Mouse (Mus musculus) mouse trophoblast stem cell (cell line): ENCODE data around the gene Hs1bp3.

Source experiments
- in situ Hi-C, 2 experiments: fragments of 300-500 bp; cut with MseI, MboI; formaldehyde crosslinking; loops; 2 replicates in 1 of 2; 3 replicates in 1 of 2; pipeline ENCODE4 v1.15.1; 2025

Hs1bp3 gene

DNA sequence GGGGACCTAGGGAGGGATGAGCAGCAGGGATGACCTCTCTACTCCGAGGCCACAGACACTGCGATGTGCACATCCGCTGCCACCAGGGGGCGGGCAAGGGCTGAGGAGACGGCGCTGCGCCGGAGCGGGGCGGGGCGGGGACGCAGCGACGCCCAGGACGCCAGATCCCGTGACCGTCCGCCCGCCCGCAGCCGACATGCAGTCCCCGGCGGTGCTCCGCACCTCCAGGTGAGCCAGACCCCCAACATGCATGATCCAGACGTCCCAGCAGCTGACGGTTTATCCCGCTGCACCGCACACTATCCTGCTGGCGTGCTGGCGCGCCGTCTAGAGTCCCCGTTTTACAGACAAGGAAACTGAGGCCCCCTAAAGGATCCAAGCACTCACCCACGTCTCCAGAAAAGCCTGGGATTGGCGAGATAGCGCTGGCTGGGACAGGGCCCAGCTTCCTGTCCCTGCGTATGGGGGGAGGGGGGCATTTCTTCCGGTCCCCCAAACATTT, at the start of gene Hs1bp3:
Gene Hs1bp3, plus strand, starts transcription at position 163 of the 502 bp plus-strand sequence.
- in situ Hi-C loops = no loop called here

GRCm38 (mm10) chr12:8266311-8266710, 46.9 kb upstream of the Hs1bp3 start:
- in situ Hi-C loops = no loop called here

- in situ Hi-C loops = no loop called here
These were observed 43.6 kb upstream of the Hs1bp3 start for GRCm38 (mm10) chr12:8269627-8270026.

DNA sequence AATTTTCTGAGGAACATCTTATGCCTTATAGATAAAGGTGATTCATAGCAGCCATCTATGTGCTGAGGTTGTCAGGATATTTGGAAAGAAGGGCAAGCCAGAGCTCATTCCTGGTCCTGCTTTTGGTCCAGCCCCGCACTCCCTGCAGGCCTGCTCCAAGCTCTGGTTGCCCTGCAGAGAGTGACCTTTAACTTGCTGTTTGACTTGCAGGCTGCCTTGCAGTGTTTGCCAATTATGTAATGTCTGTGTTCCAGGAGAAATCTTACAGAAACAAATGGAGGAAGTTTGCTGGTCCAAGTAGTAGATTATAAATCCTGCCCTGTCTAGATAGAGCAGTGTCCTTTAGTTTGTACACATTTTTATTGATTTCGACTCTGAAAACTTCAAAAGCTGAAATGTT, 41.8 kb upstream of the Hs1bp3 start:
- in situ Hi-C loops = no loop called here

- in situ Hi-C loops = no loop called here
These were observed 39.6 kb upstream of the Hs1bp3 start for GRCm38 (mm10) chr12:8273471-8274171.

- in situ Hi-C loops = no loop called here
These were observed 37.8 kb upstream of the Hs1bp3 start for GRCm38 (mm10) chr12:8275424-8275823.

DNA sequence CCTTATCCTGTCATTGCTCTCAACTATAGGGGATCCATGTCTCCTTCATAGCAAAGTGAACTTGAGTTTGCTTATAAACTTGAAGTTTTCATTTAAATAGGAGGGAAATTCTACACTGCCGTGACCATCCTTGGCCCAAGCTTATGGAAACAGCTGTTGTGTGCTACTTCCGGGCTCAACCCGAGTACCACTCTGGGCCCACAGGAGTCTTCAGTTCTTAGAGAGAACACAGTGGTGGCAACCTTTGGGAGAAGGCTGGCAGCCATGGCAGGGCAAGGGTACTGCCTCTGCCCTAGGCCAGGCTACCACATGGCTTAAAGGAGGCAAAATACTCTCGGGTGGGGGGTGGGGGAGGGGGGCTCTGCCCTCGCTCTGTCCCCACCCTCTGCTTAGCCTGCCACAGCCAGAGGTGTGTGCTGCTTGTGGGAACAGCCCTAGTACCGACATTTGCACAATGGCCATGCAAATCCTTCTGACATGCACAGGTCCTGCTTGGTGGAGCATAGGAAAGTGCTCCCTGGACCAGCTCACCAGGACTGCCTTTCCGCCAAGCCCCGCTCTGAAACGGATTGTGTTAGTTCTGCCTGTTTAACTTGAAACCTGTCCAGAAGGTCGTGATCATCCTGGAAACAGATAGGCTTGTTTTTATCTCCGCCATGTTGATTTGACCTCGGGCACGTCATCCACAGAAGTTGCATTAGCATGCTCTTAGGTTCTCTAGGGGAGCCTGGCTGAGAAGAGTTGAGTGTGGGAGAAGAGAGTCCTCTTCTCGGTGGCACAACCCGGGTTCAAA, 31.8 kb upstream of the Hs1bp3 start:
- in situ Hi-C loops = no loop called here

DNA sequence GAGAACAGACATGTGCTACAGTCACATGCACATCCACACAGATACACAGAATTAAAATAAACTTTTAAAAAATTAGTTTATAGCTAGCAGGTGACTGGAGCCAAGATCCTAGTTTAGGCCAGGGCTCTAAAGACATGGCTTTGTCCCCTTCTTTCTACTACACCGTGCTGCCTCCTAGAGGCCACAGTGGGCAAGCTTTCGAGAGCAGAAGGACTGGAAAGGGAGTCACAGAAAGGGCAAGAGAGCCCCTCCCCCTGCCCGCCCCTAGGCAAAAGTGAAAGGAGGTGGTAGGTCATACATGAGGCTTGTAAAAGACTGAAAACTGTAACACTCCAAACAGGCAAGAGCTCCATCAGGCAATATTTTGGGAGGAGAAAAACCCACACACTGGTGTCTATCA, 25.3 kb upstream of the Hs1bp3 start:
- in situ Hi-C loops = no loop called here

DNA sequence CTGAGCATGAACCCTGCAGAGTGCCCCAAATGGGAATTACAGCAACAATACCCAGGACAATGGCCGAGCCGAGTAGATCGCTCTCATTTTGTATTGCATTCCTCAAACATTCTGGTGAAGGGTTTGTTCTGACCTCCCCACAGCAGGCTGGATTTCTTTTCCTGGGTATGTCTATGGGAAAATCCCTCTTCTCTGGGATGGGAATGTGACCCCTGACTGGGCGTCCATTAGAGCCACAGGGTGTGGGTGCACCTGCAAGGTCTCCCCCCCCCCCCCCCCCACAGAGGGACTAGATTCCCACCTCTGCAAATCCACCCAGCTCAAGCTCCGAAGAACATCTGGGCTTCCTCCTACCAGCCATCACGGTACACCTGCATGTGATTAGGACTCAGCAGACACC, 24.1 kb upstream of the Hs1bp3 start:
- in situ Hi-C loops = no loop called here

- in situ Hi-C loops = no loop called here
These were observed 23.7 kb upstream of the Hs1bp3 start for GRCm38 (mm10) chr12:8289499-8289898.

DNA sequence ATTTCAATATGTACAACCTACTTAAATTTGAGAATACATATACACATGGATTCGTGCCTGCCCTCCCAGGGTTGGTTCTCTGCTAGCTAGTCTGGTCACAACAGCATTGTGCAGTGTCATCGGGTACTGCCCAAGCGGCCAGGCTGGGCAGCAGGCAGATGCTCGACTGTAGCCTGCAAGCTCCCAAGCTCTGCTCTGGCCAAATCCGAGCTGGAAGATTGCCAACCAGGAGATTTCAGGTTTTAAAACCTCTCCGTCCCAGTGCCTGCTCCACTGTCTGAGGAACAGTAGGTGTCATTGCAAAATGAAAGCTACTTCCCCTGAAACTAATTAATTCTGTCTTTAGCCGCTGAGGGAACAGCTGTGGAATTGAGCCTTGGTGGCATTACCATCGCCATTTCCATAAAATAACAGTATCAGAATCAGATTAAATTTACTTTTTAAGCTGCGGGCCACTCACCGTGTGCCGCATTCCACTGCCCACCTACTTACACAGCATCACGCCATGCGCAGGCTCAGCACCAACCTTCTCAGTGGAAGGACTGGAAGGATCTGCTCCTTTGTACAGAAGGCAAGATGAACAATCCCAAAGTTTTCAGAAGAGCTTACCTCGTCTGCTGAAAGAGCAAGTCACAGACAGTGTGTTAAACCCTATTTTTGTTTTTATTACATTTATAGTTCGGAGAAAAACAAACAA, 21.9 kb upstream of the Hs1bp3 start:
- in situ Hi-C loops = loop anchor here (5.0 to 10.0 kb wide), 2 partner anchors 234 to 297 kb away; no protein-coding TSS in a partner anchor

GRCm38 (mm10) chr12:8295307-8295913, 17.8 kb upstream of the Hs1bp3 start:
- in situ Hi-C loops = loop anchor here in 1 of 2 experiments (10.0 kb wide), 1 partner anchor 301 kb away; no protein-coding TSS in a partner anchor

DNA sequence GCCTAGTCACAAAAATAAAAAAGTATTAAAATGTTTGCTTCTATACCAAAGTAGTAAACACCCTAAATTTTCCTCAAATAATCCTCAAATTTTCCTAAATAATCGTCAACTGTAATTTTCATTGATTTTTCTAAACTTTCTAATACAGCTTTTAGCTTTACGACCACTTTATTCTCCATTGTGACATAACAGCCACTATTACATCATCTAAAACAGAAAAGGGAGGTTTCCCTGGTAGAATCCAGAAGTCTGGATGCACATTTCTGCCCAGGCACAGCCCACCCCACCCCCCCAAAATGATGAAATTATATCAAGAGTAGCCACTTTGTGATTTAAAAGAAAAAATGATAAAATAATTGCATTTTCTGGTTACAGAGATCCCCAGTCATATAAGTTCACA, 17.1 kb upstream of the Hs1bp3 start:
- in situ Hi-C loops = loop anchor here in 1 of 2 experiments (10.0 kb wide), 1 partner anchor 301 kb away; no protein-coding TSS in a partner anchor

DNA sequence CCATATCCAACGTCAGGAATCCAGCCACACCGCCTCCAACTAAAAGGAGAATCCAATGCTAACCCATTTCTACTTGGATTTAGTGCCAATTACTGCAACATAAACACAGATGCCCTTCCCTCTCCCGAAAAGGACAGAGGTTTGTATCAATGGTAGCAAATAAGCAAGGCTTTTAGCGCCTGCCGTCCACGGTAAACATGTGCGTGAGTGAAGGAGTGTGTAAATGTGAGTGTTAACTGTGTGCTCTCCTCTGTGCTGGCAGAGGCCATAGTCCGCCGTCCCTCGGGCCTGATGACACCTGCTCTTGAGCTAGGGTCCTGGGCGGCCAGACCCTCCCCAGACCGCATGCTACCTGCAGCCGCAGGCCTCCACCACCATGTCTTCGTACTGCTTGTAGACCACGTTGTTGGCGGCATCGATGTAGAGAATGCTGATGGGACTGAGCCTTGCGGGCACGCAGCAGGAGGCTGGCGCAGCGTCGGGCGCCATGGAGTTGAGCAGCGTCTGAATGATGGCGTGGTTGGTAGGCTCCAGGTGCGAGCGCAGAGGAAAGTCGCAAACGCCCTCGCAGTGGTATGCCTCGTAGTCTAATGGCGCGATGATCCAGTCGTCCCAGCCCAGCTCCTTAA, 15.5 kb upstream of the Hs1bp3 start:
- in situ Hi-C loops = loop anchor here in 1 of 2 experiments (10.0 kb wide), 1 partner anchor 303 kb away; no protein-coding TSS in a partner anchor

- in situ Hi-C loops = loop anchor here in 1 of 2 experiments (10.0 kb wide), 1 partner anchor 304 kb away; no protein-coding TSS in a partner anchor
These were observed 14.7 kb upstream of the Hs1bp3 start for GRCm38 (mm10) chr12:8298361-8299142.

GRCm38 (mm10) chr12:8299143-8300110, 13.8 kb upstream of the Hs1bp3 start:
- in situ Hi-C loops = loop anchor here in 1 of 2 experiments (10.0 kb wide), 2 partner anchors 245 to 305 kb away; no protein-coding TSS in a partner anchor

- in situ Hi-C loops = loop anchor here in 1 of 2 experiments (10.0 kb wide), 1 partner anchor 245 kb away; no protein-coding TSS in a partner anchor
These were observed 13.1 kb upstream of the Hs1bp3 start for GRCm38 (mm10) chr12:8300111-8300480.

DNA sequence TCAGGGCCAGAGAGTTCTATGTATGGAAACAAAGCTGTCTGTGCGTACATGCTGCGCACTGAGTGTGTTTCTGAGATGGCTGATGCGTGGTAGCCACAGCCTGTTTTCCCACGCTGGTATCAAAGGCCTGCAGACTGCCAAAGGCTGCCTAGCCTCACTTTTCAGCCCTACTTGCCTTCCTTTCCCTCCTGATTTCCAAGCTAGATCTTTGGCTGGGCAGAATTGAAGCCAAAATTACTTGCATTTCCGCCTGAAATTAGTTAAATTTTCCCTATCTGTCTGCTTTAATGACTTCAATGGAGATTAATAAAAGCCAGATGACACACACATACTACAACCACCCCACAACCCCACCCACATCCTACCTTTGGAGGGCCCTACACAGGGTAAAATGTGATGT, 12.7 kb upstream of the Hs1bp3 start:
- in situ Hi-C loops = loop anchor here in 1 of 2 experiments (10.0 kb wide), 1 partner anchor 246 kb away; no protein-coding TSS in a partner anchor
